Mouse (Mus musculus): ENCODE measurements around the gene Cdh3.

- TF ChIP-seq CTCF (IDR thresholded peaks at IDR 0.05) (no peak), EP300 (IDR thresholded peaks at IDR 0.05) (no peak)
These were observed 45.5 kb downstream of the Cdh3 start for GRCm38 (mm10) chr8:106556068-106556645.
